Mouse (Mus musculus) CD4-positive, CD25-positive, alpha-beta regulatory T cell, adult 4 months (primary cell): ENCODE results near the gene Ces1g. TPM values are rescaled to one million over a fixed set of nuclear protein-coding genes. Genes with fewer than 3 reads are reported as not detected.

Source experiments
- ATAC-seq: one replicate; pipeline ENCODE4 v1.8.0; 2017
- polyA plus RNA-seq, 2 experiments: library from polyadenylated mRNA; unstranded; fragments of 100-300 nt; shearing (Covaris generic); gene quantifications; one replicate each; pipeline ENCODE4 v1.2.1; 2017

Gene Ces1g
- polyA plus RNA-seq = not detected

DNA sequence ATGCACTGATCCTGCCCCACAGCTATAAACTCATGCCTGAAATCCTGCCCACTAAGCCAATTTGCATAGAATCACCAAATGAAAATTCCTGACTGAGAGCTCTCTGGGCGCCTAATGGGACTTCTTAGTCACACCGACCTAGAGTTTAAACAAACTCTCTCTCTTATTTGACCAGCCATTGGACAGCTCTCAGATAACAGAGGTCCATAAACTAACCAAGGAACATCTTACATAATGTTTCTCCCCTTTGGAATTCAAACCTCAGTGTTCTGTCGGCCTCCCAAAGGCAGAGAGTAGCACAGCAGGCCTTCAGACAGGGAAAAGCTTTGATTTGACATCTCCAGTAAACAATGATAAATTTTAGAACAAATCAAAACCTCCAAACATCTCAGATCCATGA, at the start of gene Ces1g:
TSS of gene Ces1g (minus strand) at position 102 of the 400 bp plus-strand sequence.
- no peak for ATAC-seq

DNA sequence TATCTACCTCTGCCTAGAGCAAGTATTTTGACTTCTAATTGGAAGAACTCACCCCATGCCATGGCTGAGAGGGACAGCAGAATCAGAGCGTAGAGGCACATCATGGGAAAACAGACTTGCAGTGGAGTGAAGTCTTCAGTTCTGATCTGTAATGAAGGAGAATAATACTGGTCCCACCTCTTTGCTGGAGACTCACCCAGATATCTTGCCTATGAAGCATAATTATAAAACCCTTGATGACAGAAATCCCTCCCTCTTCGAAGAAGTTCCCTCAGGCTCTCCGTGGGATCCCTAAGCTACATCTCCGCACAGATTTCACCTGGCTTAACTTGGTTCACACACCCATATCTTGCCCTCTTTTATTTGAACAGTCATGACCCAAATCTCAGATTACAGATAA, 42.5 kb upstream of the Ces1g start, which contains the start of gene Ces1h:
TSS of gene Ces1h (minus strand) at position 101 of the 400 bp plus-strand sequence.
- ATAC-seq = no peak

DNA sequence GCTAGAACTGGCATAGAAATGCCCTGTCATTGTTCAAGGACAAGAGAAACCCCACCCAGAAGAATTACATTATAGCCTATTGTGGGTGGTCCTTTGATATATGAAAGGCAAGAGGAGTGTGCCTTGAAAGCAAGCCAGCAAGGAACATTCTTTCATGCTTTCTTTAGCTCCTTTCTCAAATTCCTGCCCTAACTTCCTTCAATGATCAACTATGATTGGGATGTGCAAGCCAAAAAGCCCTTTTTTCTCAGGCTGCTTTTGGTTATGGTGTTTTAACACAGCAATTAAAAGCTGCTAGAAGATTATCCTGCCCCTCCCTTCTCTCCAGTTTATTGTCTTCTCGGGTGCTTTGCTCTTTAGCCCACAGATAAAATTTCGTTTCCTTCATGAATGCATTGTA, 32.4 kb upstream of the Ces1g start:
- ATAC-seq = no peak

DNA sequence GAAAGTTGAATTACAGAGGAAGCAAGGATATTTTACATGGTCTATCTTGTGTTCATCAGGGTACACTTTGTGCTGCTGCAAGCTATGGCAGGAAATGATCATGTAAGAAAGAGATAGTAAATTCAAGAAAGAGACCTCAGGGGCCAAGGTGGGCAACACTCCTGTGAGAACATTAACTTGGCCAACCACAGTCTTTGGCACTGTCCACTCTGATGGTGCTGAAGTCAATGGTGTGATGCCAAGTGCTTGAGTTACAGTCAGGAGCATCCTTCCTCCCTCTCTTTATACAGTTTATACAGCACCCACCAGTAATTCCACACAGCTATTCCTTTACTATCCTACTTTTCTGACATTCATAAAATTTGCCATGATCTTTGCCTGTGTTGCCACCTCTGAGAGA, 23.0 kb upstream of the Ces1g start:
- ATAC-seq = no peak

DNA sequence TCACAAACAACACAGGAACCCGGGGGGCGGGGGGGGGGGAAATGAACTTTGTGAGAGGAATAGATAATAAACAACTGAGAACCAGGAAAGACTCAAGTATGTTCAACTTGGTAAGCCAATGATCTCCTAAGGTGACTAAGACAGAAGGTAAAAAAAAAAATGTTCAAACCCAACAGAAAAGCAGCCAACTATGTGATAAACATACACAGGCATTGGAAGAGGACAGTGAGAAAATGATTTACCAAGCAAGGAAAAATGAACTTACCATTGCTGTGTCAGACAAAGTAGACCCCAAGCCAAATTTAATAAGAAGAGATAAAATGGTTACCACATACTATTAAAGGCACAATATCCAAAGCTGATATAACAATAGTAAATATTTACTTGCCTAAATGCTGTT, 2.4 kb upstream of the Ces1g start:
- no peak for ATAC-seq

DNA sequence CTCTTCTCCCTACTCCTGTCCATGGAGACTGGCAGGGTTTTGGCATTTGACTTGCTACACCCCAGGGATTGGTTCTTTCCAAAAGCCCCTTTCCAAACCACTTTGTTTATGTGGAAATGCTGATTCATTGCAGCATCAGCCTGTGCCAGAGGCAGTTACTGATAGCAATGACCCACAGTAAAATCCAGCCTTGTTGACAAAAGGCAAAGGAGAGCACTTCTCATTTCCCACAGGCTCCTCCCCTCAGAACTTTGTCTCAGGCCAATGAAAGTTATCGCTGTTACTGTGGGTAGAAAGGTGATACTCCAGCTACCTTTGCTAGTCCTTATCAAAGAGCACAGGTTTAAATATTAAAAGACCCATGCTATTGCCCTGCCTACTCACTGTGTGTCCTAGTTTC, 4.4 kb downstream of the Ces1g start:
- ATAC-seq = no peak

DNA sequence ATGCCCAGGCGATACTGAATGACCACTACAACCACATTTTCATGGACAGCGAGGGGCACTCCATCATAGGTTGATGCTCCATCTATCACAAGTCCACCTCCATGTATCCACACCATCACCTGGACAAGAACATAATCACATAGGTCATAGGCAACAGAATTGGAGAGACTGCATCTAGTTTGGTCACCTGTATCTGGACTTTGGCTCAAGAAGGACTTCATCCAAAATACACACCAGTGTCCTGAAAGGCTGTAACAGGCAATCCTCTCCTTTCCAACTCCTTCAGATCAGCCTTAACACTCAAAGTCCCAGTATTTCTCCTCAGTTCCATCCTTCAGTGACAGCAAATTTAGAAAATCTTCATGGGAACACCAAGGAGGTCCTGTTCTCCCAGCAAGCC, 6.0 kb downstream of the Ces1g start:
- ATAC-seq = no peak

DNA sequence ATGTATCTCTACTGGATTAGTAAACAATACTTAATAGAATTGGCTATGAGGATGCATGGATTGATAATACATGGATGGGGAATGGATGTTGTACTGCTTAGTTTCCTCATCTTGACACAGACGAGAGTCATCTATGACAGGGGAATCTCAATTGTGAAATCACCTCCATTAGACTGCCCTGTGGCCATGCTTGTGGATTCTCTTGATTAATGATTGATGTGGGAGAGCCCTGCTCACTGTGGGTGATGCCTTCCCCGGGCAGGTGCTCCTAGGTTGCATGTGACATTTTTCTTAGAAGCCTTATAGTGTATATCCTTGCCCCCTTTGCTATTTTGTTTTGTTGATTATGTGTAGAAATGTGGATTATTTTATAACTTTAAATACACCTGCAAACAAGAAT, 12.0 kb downstream of the Ces1g start:
- ATAC-seq = no peak

DNA sequence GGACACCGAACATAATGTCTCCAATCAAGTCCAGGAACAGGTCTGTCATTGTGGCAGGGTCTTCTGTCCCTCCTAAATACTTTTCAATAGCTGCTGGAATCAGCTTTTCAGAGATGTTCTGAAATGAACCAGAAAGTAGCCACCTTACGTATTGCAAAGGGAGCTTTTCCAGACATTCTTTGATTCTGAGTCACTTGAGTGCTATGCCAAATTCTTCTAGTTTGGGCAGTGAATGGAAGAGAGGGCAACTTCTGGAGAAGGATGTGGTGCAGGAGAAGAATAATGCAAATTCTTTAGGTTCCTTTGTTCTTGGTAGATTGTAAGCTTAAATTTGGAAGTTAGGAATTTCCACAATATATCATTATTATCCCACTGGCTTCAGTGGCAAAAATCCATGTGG, 20.1 kb downstream of the Ces1g start:
- ATAC-seq = no peak

DNA sequence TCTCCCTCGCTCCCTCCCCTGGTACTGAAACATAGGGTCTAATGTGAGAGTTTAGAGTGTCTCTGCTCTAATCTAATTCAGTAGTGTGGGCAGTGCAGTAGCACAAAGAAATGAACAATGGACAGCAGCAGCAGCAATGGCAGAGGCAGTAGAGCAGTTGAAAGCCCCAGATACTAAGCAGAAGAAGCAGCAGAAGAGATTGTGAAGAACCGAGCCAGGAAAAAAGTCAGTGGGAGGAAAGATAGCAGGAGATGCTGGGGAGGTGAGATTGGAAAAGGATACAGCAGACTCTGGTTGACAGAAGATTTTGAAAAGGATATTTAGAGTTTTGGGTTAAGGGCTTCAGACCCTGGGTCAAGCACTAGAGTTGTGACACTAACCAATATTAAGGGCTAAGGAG, 21.6 kb downstream of the Ces1g start:
- ATAC-seq = no peak

DNA sequence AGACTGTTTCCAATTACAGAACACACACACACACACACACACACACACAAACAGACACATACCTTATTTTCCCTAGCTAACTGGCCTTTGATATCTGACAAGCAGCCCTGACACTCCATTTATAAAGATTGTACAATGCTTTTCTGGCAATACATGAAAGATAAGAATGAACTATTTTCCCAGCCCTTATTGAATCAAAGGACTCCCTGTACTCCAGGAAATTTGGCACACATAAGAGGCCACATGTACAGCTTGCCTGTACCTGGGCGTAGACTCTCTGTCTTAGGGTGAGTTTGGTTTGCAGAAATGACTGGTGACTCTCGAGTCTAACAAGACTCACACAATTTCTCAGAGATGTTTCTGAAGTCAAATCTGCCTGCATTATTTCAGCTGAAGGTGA, 53.2 kb downstream of the Ces1g start:
- ATAC-seq = no peak

DNA sequence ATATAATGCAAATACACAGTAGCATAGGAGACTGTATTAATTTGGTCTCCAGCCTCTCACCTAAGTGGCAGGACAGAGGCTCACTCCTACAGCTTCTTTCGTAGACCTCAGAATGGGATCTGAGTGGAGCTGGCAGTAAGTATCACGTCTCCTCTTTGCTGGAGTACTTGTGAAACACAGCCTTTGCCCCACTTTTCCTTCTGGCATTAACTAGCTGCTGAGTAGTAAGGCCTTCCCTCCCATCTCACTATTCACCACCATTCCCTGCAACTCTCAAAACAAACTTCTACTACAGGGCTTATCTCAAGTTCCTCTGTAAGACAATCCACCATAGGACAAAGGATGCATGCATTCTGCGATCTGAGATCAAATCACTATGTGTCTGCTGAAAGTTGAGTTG, 54.8 kb downstream of the Ces1g start:
- ATAC-seq = no peak

DNA sequence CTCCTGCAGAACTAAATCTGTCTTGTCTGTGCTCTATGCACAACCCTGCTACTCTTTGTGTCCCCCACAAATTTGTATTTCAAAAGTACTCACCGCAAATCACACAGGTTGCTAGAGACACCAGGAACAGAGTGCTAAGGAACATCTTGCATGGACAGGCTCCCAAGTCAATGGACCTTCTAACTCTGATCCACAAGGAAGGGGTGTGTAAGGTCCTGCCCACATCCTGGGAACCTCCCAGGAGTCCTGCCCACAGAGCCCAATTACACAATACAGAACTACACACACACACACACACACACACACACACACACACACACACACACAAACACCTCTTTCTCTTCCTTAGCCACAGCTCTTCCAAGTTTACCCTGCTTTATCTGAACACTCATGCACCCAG, 57.6 kb downstream of the Ces1g start, which contains the start of gene Ces1f:
TSS of gene Ces1f (minus strand) at position 192 of the 400 bp plus-strand sequence.
- no peak for ATAC-seq

DNA sequence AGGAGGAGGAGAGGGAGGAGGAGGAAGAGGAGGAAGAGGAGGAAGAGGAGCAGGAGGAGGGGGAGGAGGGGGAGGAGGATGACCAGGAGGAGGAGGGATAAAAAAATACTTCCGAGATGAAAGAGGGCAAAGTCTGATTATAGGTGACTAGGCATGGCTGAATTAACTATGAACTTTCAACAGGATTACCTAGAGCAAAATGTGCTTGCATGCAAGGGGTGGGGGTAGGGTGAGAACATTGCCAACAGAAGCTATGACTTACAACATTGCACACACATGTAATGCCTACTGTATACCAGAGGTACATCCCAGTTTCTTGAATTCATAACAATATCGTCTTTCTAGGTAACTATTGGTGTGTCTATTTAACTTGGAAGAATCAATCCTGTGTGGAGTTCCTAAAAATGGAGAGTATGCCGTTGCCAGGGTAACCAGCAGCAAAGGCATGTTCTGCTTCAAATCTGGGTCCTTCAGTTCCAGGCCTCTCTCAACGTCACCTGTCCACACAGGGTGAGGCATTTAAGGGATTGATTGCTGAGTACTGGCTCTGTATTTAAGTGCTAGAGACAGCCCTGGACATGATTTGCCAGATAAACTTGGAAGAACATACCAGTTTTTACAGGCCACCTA, 58.8 kb downstream of the Ces1g start:
- ATAC-seq = no peak

DNA sequence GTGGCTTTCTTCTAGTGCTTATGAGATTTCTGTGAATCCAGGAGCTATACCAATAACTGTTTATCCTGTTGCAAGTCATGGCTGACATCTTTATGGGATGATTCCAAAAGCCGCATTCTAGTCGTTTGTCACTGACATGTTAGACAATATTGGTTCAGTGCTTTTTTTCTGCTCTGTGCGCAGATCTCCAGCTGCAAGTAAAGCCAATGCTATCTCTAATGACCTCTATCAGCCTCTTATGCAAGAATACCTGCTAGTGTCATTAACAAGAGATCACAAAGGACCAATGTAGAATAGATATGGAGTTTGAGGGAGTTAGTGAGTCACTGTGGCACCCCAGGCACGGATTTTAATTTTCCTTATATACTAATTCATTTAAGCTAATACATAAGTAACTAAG, 62.5 kb downstream of the Ces1g start:
- ATAC-seq = no peak

DNA sequence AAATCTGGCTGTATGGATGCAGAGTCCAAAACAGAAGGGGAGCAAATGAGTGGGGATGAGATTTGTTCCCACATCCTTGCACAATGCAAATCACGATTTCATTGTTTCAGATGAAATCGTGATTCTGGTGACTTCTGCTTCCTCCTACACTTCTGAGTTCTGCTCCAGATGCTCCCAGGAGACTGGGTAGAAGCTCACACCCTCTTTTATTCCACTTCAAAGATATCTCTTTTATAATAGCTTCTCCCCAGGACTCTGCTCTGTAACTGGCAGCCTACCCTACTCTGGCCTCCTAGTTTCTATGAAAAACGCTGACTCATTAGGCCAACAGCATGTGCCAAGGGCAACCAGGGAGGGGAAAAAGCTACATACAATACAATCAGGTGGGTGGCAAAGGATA, 63.8 kb downstream of the Ces1g start:
- ATAC-seq = no peak

DNA sequence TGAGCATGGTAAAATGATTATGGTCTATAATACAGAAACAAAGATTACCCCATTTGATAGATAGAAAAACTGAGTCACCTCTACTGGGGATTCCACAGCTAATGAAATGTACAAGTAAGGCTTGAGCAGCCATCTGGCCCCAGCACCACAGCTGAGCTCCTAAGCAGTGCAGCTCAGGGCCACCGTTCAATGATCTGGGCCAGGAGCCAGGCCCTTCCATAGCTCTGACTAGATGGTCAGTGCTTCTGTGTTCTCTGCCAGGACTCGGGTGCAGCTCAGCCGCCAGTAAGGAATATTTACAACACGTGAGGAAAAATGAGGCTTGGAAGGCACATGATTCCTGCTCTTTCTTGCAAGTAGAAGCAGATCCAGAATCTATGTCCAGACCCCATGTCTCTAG, 64.4 kb downstream of the Ces1g start:
- no peak for ATAC-seq

DNA sequence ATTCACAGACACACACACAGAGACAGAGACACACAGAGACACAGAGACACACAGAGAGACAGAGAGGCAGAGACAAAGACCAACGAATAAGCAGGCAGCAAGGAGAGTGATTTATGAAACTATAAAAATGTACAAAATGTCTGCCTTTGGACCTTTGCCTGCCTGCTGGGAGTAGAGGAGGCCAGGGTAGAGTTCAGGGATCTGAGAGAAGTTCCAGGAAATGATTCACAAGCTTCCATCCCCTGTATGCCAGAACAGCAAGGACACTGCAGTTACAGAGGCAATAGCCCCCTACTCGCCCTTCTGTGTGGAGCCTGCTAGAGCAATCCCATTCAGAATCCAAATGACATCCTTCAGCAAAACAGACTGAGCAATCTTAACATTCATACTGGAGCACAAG, 75.7 kb downstream of the Ces1g start:
- ATAC-seq = no peak

DNA sequence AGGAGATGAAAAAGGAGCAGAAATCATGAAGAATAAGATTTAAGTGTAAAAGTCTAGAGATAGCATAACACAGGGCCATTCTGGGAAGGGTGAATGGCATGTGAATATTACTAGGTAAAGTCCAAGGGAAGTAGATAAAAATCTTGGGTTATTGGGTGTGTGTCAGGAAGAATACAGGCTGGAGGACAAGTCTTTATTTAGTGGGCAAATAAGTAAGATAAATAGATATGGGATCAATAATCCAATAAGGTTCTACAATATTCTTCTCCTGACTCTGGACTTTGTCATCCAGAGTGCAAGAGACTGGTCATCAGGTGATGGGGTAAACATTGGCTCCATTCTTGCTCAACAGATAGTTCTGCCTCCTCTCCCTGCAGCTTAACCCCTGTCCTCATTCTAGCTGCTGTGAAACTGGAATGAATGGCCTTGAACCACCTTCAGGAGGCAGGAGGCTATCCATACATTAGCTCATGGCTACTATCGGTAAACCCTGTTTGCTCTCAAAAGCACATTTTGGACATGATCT, 84.6 kb downstream of the Ces1g start:
- ATAC-seq = no peak

Other genes starting within 250 kb of the Ces1g start
- gene Ces1c, start 206.0 kb downstream of the Ces1g start, polyA plus RNA-seq = not detected
- gene Ces1d, start 139.5 kb downstream of the Ces1g start, polyA plus RNA-seq = not detected
- not detected for gene Ces1e, start 107.7 kb downstream of the Ces1g start, polyA plus RNA-seq
- gene Ces1f, start 57.6 kb downstream of the Ces1g start, polyA plus RNA-seq = not detected
- not detected for gene Ces1h, start 42.4 kb upstream of the Ces1g start, polyA plus RNA-seq
- gene Ces5a, start 198.5 kb upstream of the Ces1g start, polyA plus RNA-seq = not detected